Mouse (Mus musculus) ES-E14 (cell line): ENCODE measurements around the gene Cldn20.

ENCODE experiments used
- CHD2 ChIP-seq: IDR thresholded peaks from 2 replicates; pipeline ENCODE4 v1.6.1; 2014; ENCODE audit warnings: mild to moderate bottlenecking, low read depth, low read length, inconsistent platforms
- HCFC1 ChIP-seq: IDR thresholded peaks from 2 replicates; pipeline ENCODE4 v1.6.1; 2012; ENCODE audit warnings: low read length, inconsistent platforms, borderline replicate concordance; ENCODE audit not compliant: insufficient read depth
- ZNF384 ChIP-seq: IDR thresholded peaks from 2 replicates; pipeline ENCODE4 v1.6.1; 2012; ENCODE audit warnings: low read depth, low read length, inconsistent platforms

GRCm38 (mm10) chr17:3515851-3516250 is 16.5 kb upstream of the Cldn20 start:
- TF ChIP-seq ZNF384 (no peak), CHD2 (no peak), HCFC1 (no peak)
